Mouse (Mus musculus) CH12F3 (cell line): ENCODE results near the gene St6galnac3.

Source experiments
- in situ Hi-C: fragments of 300-500 bp; cut with MboI; formaldehyde crosslinking; loops from 2 replicates; pipeline ENCODE4 v1.14.3; 2020; ENCODE audit warnings: low sequenced_read_pairs

Gene St6galnac3

GRCm38 (mm10) chr3:153538396-153538795, 186.6 kb downstream of the St6galnac3 start:
- in situ Hi-C loops, result no loop called here

GRCm38 (mm10) chr3:153537435-153537834, 187.5 kb downstream of the St6galnac3 start:
- in situ Hi-C loops, result no loop called here

GRCm38 (mm10) chr3:153536260-153536659, 188.7 kb downstream of the St6galnac3 start:
- in situ Hi-C loops, result no loop called here

GRCm38 (mm10) chr3:153529174-153529573, 195.8 kb downstream of the St6galnac3 start:
- in situ Hi-C loops, result no loop called here

- in situ Hi-C loops, result no loop called here
These were observed 199.7 kb downstream of the St6galnac3 start for GRCm38 (mm10) chr3:153525151-153525768.

GRCm38 (mm10) chr3:153516848-153517247, 208.1 kb downstream of the St6galnac3 start:
- in situ Hi-C loops, result no loop called here

GRCm38 (mm10) chr3:153513501-153514060, 211.4 kb downstream of the St6galnac3 start:
- in situ Hi-C loops, result no loop called here

GRCm38 (mm10) chr3:153512545-153512944, 212.4 kb downstream of the St6galnac3 start:
- in situ Hi-C loops, result no loop called here

GRCm38 (mm10) chr3:153511151-153511580, 213.8 kb downstream of the St6galnac3 start:
- in situ Hi-C loops, result no loop called here

- in situ Hi-C loops, result no loop called here
These were observed 214.8 kb downstream of the St6galnac3 start for GRCm38 (mm10) chr3:153510048-153510630.

GRCm38 (mm10) chr3:153509643-153510042, 215.3 kb downstream of the St6galnac3 start:
- in situ Hi-C loops, result no loop called here

- in situ Hi-C loops, result no loop called here
These were observed 215.9 kb downstream of the St6galnac3 start for GRCm38 (mm10) chr3:153509029-153509428.

GRCm38 (mm10) chr3:153508592-153508991, 216.4 kb downstream of the St6galnac3 start:
- in situ Hi-C loops, result no loop called here

GRCm38 (mm10) chr3:153507599-153507998, 217.4 kb downstream of the St6galnac3 start:
- in situ Hi-C loops, result no loop called here

GRCm38 (mm10) chr3:153502488-153502887, 222.5 kb downstream of the St6galnac3 start:
- in situ Hi-C loops, result no loop called here

- in situ Hi-C loops, result no loop called here
These were observed 223.6 kb downstream of the St6galnac3 start for GRCm38 (mm10) chr3:153501333-153501877.

- in situ Hi-C loops, result no loop called here
These were observed 232.0 kb downstream of the St6galnac3 start for GRCm38 (mm10) chr3:153492986-153493385.

GRCm38 (mm10) chr3:153489718-153490117, 235.3 kb downstream of the St6galnac3 start:
- in situ Hi-C loops, result no loop called here

- in situ Hi-C loops, result no loop called here
These were observed 236.0 kb downstream of the St6galnac3 start for GRCm38 (mm10) chr3:153488931-153489330.

- in situ Hi-C loops, result no loop called here
These were observed 239.8 kb downstream of the St6galnac3 start for GRCm38 (mm10) chr3:153485176-153485575.

GRCm38 (mm10) chr3:153484701-153485100, 240.3 kb downstream of the St6galnac3 start:
- in situ Hi-C loops, result no loop called here

- in situ Hi-C loops, result no loop called here
These were observed 241.3 kb downstream of the St6galnac3 start for GRCm38 (mm10) chr3:153483691-153484090.
